Mouse (Mus musculus) hindbrain, embryonic 11.5 days (tissue): ENCODE measurements around the gene Casp6. TPM values are rescaled to one million over a fixed set of nuclear protein-coding genes. Genes with fewer than 3 reads are reported as not detected.

Experiments
- ATAC-seq: fragments of 200-750 bp; cut with Nextera tagmentation; 2 replicates; pipeline ENCODE4 v1.8.0; 2017; ENCODE audit warnings: mild to moderate bottlenecking, moderate TSS enrichment, moderate library complexity; ENCODE audit not compliant: low FRiP score
- DNase-seq: peaks from one replicate; pipeline ENCODE4 v3.0.0-alpha.2; 2015; ENCODE audit warnings: low spot score
- H3K27ac ChIP-seq: fragments of 300-500 bp; sonication (generic); 2 replicates; pipeline ENCODE4 v1.5.1; 2014; ENCODE audit warnings: mild to moderate bottlenecking, low read depth, low read length
- H3K27me3 ChIP-seq: fragments of 300-500 bp; sonication (generic); 2 replicates; pipeline ENCODE4 v1.6.1; 2014; ENCODE audit warnings: mild to moderate bottlenecking, low read length, moderate library complexity, mixed read lengths; ENCODE audit not compliant: control insufficient read depth, insufficient read depth
- H3K36me3 ChIP-seq: fragments of 300-500 bp; sonication (generic); 2 replicates; pipeline ENCODE4 v1.6.1; 2014; ENCODE audit warnings: mild to moderate bottlenecking, low read length, moderate library complexity, mixed read lengths; ENCODE audit not compliant: control insufficient read depth, insufficient read depth
- H3K4me1 ChIP-seq: fragments of 300-500 bp; sonication (generic); replicated peaks from 2 replicates; pipeline ENCODE4 v1.6.1; 2014; ENCODE audit warnings: low read length, mixed read lengths; ENCODE audit not compliant: control insufficient read depth, insufficient read depth
- H3K4me2 ChIP-seq: fragments of 300-500 bp; sonication (generic); replicated peaks from 2 replicates; pipeline ENCODE4 v1.6.1; 2014; ENCODE audit warnings: mild to moderate bottlenecking, low read depth, low read length
- H3K4me3 ChIP-seq: fragments of 300-500 bp; sonication (generic); 2 replicates; pipeline ENCODE4 v1.5.1; 2014; ENCODE audit warnings: low read depth, low read length
- H3K9ac ChIP-seq: fragments of 300-500 bp; sonication (generic); 2 replicates; pipeline ENCODE4 v1.6.1; 2014; ENCODE audit warnings: low read depth, low read length
- H3K9me3 ChIP-seq: fragments of 300-500 bp; sonication (generic); 2 replicates; pipeline ENCODE4 v1.6.1; 2016; ENCODE audit warnings: low read length; ENCODE audit not compliant: control insufficient read depth
- WGBS: fragments of 180-500 bp; shearing (Covaris S2); extraction: QIAGEN DNeasy Blood & Tissue Kit; methylation state at CpG from one replicate; pipeline ENCODE4 v1.1.7; 2014; 5-methylcytosine and 5-hydroxymethylcytosine counted together
- polyA plus RNA-seq: library from polyadenylated mRNA; unstranded; fragments of >200 nt; fragmentation: Nextera tagmentation; extraction: Ambion mirVana; gene quantifications from 2 replicates; pipeline ENCODE4 v1.2.1, GENCODE M21; 2014

Casp6 gene
- polyA plus RNA-seq, 1 experiment from 2014 or later: 67.4 TPM

DNA sequence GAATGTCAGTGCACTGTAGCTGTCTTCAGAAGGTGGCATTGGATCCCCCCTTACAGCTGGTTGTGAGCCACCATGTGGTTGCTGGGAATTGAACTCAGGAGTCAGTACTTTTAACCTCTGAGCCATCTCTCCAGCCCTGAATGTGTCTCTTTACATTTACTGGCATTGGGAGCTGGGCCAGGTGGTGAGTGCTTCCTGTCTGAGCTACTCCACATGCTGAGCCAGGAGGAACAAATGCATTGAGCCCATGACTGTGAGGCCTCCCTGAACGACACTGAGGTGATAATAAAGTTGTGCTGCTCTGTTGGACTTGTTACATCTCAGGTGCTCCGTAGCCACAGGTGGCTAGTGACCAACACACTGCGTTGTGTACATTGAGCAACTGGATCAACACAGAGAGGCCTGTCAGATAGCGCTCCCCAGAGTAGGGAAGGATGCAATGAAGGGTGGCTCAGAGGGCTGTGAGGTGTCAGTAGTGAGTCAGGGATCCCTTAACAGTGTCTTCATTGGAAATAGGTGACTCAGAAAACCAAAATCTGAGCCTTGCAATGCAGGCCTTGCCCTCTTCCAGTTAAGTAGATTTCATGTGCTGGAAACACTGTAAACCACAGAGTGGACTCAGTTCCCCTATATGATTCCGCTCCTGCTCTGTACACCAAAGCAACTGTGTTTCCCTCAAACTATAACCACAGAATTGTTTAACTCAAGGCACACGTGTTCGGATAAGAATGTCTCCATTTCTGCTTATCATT lies 3.3 kb downstream of the Casp6 start:
- no peaks in the 10 kb centered on the region for H3K36me3 ChIP-seq
- H3K4me1 ChIP-seq: no peaks in the 10 kb centered on the region
- no peak for DNase-seq
- H3K4me2 ChIP-seq: no peak overlapping the region
- no peaks in the 10 kb centered on the region for H3K9me3 ChIP-seq
- H3K4me3 ChIP-seq: no peak overlapping the region
- WGBS: 89% methylated on average over 7 of the region's 7 CpGs
- no peak overlapping the region for H3K9ac ChIP-seq
- H3K27ac ChIP-seq: no peak overlapping the region
- H3K27me3 ChIP-seq: no peaks in the 10 kb centered on the region
- ATAC-seq: no peak

DNA sequence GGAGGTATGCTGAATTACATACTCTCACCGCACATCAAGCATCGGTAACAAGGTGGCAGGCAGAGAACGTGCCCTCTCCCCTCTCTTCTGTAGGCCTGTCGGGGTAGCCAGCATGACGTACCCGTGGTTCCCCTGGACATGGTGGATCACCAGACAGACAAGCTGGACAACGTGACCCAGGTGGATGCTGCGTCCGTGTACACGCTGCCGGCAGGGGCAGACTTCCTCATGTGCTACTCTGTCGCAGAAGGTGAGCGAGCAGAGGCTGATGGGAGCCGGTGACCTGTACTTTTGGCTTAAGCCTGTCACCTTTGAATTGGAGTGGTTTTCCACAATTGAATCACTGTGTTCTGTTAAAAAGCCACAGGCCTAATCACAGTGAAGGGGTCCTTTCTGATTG lies 10.8 kb downstream of the Casp6 start:
- Histone ChIP-seq H3K4me2 (no peak overlapping the region), H3K4me1 (no peaks in the 10 kb centered on the region), H3K36me3 (no peaks in the 10 kb centered on the region), H3K9ac (no peak overlapping the region), H3K9me3 (no peaks in the 10 kb centered on the region), H3K4me3 (no peak overlapping the region), H3K27me3 (no peaks in the 10 kb centered on the region), H3K27ac (no peak overlapping the region)
- ATAC-seq (no peak), DNase-seq (no peak)
- 95% methylated on average over 14 of the region's 14 CpGs for WGBS

DNA sequence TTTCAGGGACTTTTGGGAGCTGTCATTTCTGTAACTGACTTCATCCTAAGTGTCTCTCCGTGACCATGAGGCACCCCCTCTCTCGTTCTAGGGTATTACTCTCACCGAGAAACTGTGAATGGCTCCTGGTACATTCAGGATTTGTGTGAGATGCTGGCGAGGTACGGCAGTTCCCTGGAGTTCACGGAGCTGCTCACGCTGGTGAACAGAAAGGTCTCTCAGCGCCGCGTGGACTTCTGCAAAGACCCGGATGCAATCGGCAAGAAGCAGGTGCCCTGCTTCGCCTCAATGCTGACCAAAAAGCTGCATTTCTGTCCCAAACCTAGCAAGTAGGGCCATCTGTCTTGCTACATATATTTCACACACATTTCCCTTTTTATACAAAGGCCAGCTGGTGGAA lies 12.0 kb downstream of the Casp6 start:
- 93% methylated on average over 13 of the region's 13 CpGs for WGBS
- Histone ChIP-seq H3K27ac (no peak overlapping the region), H3K9ac (no peak overlapping the region), H3K27me3 (no peaks in the 10 kb centered on the region), H3K4me2 (no peak overlapping the region), H3K4me3 (no peak overlapping the region), H3K4me1 (no peaks in the 10 kb centered on the region), H3K36me3 (no peaks in the 10 kb centered on the region), H3K9me3 (no peaks in the 10 kb centered on the region)
- ATAC-seq (no peak), DNase-seq (no peak)

DNA sequence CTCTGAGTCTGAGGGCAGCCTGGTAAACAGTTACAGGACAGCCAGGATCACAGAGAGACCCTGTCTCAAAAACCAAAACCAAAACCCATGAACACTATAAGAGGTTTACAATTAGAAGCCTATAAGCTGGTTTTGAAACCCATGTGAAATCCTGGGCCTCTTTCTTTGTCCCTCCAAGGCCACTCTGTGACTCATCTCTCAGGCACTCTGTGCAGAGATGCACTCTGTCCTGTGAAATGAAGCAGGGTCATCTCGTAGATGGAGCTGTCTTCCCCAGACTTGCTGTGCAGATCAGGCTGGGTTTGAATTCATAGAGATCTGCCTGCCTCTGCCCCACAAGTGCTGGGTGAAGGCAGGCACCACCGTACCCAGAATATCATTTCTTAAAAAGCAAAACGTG lies 16.2 kb downstream of the Casp6 start:
- H3K27me3 ChIP-seq: no peaks in the 10 kb centered on the region
- DNase-seq: no peak
- no peak for ATAC-seq
- no peak overlapping the region for H3K4me2 ChIP-seq
- H3K27ac ChIP-seq: no peak overlapping the region
- no peak overlapping the region for H3K9ac ChIP-seq
- 91% methylated on average over 3 of the region's 3 CpGs for WGBS
- no peak overlapping the region for H3K4me3 ChIP-seq
- no peaks in the 10 kb centered on the region for H3K4me1 ChIP-seq
- H3K9me3 ChIP-seq: no peaks in the 10 kb centered on the region
- no peaks in the 10 kb centered on the region for H3K36me3 ChIP-seq

DNA sequence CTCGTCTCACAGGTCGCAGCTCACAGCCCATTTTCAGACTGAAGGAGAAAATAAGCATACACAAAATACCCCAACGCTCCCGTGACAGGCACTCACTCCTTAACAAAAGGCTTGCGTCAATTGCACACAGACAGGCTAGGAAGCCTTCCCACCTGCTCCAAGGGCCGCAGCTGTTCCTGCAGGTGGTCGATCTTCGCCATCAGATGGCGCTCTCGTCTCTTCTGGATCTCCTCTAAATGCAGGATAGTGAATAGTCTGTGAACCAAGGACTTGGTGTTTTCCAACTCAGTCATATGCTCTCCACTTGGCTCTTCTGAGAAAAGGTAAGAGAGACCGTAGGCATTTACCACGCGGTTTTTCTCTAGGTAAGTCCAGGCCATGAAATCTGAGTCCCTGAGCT lies 17.2 kb downstream of the Casp6 start:
- DNase-seq (peak; percentile 78), ATAC-seq (peak; percentile 71)
- no peaks in the 10 kb centered on the region for H3K27me3 ChIP-seq
- H3K4me3 ChIP-seq: no peak overlapping the region
- H3K9ac ChIP-seq: no peak overlapping the region
- H3K4me1 ChIP-seq: no peaks in the 10 kb centered on the region
- H3K4me2 ChIP-seq: no peak overlapping the region
- 17% methylated on average over 13 of the region's 13 CpGs for WGBS
- no peaks in the 10 kb centered on the region for H3K36me3 ChIP-seq
- H3K9me3 ChIP-seq: no peaks in the 10 kb centered on the region
- no peak overlapping the region for H3K27ac ChIP-seq

DNA sequence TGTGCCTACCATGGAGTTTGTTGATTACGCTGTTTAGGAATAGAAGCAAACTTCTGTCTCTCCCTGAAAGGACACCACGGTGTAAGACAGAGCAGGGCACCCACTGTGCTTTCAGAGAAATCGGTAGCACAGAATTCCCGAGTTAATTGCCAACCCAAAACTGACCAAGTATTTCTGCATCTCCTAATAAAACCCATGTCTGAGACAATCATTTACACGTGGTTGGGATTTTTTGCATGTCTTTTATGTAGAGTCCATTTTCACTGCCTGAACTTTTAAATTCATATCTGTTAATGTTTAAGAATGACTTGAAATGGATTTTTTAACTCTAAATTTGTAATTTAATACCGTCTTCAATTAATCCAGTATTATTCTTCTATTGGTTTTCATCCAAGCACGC lies 22.4 kb downstream of the Casp6 start:
- Histone ChIP-seq H3K4me1 (no peaks in the 10 kb centered on the region), H3K4me3 (no peak overlapping the region), H3K9ac (no peak overlapping the region), H3K27ac (no peak overlapping the region), H3K9me3 (no peaks in the 10 kb centered on the region), H3K36me3 (no peaks in the 10 kb centered on the region), H3K27me3 (no peaks in the 10 kb centered on the region), H3K4me2 (no peak overlapping the region)
- DNase-seq (no peak), ATAC-seq (no peak)
- 90% methylated on average over 7 of the region's 7 CpGs for WGBS

DNA sequence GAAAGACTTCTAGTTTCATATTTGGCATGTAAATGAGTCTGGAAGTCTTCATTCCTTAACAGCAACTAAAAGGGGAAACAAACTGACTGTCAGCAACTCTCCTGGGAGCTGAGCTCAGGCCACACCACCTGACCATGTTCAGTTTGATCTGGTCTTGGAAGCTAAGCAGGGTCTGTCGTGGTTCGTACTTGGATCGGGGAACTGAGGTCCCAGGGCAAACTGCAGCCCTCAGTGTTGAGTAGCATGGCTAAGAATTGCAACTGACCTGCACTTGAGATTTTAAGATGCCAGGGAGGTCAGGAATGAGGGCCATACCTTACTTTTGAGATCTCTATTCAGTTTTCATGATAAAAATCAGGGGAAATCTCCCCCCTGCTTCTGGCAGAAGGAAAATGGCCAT lies 24.6 kb downstream of the Casp6 start:
- WGBS: 99% methylated on average over 3 of the region's 3 CpGs
- Histone ChIP-seq H3K9ac (no peak overlapping the region), H3K4me1 (no peaks in the 10 kb centered on the region), H3K36me3 (no peaks in the 10 kb centered on the region), H3K4me3 (no peak overlapping the region), H3K27ac (no peak overlapping the region), H3K4me2 (no peak overlapping the region), H3K27me3 (no peaks in the 10 kb centered on the region), H3K9me3 (no peaks in the 10 kb centered on the region)
- DNase-seq (no peak), ATAC-seq (no peak)

DNA sequence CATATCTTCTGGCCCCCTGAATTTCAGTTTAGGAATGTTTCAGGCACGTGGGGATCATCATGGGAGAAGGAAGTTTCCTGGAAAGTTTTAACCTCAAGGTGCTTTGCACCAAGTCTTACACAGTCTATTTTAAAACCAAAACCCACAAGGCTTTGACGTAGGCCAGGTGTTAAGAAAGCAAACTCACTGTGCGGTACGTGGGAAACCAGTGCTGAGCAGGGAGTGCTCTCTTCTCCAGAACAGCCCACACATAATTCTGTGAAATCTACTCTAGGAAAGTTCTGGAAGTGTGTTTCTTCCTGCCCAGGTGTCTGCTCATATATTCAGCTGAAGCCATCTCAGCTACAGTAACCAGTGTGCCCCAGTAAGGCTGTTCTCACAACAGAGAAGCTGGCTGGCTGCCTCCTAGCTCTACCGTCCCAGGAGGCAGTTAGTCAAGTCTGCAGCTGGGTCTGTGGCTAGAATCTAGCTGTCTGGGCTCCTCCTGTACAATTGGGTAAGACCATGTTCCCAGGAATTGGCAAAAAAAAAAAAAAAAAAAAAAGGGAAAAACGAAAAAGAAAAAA lies 29.1 kb downstream of the Casp6 start:
- no peak overlapping the region for H3K4me2 ChIP-seq
- H3K9me3 ChIP-seq: no peaks in the 10 kb centered on the region
- WGBS: 74% methylated on average over 6 of the region's 6 CpGs
- no peak overlapping the region for H3K4me3 ChIP-seq
- DNase-seq (no peak), ATAC-seq (no peak)
- H3K36me3 ChIP-seq: no peaks in the 10 kb centered on the region
- no peaks in the 10 kb centered on the region for H3K27me3 ChIP-seq
- no peak overlapping the region for H3K27ac ChIP-seq
- H3K4me1 ChIP-seq: no peaks in the 10 kb centered on the region
- no peak overlapping the region for H3K9ac ChIP-seq

DNA sequence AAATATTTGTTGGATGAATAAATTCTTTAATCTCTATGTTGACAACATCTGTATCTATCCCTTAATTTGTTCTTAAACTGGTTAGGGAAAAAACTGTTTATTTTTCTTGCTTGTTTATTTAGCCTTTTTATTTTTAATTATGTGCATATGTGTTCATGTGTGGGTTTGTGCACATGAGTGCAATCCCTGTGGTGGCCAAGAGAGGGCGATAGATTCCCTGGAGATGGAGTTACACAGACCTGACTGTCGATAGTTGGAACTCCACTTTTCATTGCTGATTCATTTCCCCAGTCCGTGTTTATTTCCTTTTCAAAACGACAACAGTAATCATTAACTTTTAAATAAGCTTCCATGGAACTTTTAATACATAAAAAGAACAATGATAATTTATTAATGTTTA lies 31.2 kb downstream of the Casp6 start:
- no peaks in the 10 kb centered on the region for H3K27me3 ChIP-seq
- no peaks in the 10 kb centered on the region for H3K9me3 ChIP-seq
- H3K36me3 ChIP-seq: no peaks in the 10 kb centered on the region
- 57% methylated on average over 4 of the region's 4 CpGs for WGBS
- DNase-seq (peak; percentile 26), ATAC-seq (no peak)
- H3K9ac ChIP-seq: no peak overlapping the region
- H3K4me3 ChIP-seq: no peak overlapping the region
- H3K4me1 ChIP-seq: no peaks in the 10 kb centered on the region
- H3K27ac ChIP-seq: no peak overlapping the region
- H3K4me2 ChIP-seq: no peak overlapping the region
